In genomic region chr11:117742243-117742642, GRCm38 (mm10) we compare ENCODE assay signal across 23 mouse cellular contexts. TPM values are rescaled to one million over a fixed set of nuclear protein-coding genes. Genes with fewer than 3 reads are reported as not detected.
DNase-seq lines count a peak whose midpoint lies in the region; TF ChIP-seq lines count a peak whose summit lies in the region.
"Had no signal": no experiment of that assay in that cellular context is flagged by ENCODE, and none has a peak within 500 bp of the region (broad histone marks: within the 10 kb centered on the region; RNA-seq: fewer than 3 reads in every experiment).

No protein-coding gene starts in this region.

- intact Hi-C loops in gastrocnemius, adult 2 months (cut with DNase I): loop anchor here (5.0 kb wide), 1 partner anchor 45 kb away; no protein-coding TSS in a partner anchor

- peak overlapping the region; percentile 58 for H3K27ac ChIP-seq in gastrocnemius, adult 2 months
- H3K27ac ChIP-seq: embryonic facial prominence, embryonic 13.5 days; embryonic facial prominence, embryonic 15.5 days; forebrain, embryonic 10.5 days; forebrain, embryonic 12.5 days had no signal

- no peak overlapping the region for H3K4me3 ChIP-seq in gastrocnemius, adult 2 months
- H3K4me3 ChIP-seq: embryonic facial prominence, embryonic 13.5 days; embryonic facial prominence, embryonic 15.5 days; erythroblast, embryonic 14.5 days; forebrain, embryonic 10.5 days; forebrain, embryonic 12.5 days had no signal

- TF ChIP-seq CTCF in gastrocnemius, adult 2 months (IDR thresholded peaks at IDR 0.05): no peak

- no peak for DNase-seq in gastrocnemius, adult 2 months
- DNase-seq in gastrocnemius, postnatal 4 days (ENCODE audit: low spot score in 2 of 2): no peak
- peak; percentile 44 for DNase-seq in right cerebral cortex, adult 18-20 months
- DNase-seq in right cerebral cortex, postnatal 4 days: no peak
- DNase-seq in brain, adult 2 months (ENCODE audit: low read depth, low spot score): peak; percentile 55
- no peak for DNase-seq in kidney, postnatal 4 days
- DNase-seq: adrenal gland, adult 8-10 months; adrenal gland, postnatal 14 days; adrenal gland, postnatal 36 days; cerebellum, adult 11 months; cerebellum, adult 18-20 months; cerebellum, adult 8-10 months; cerebellum, adult 9-11 months; cerebellum, postnatal 14 days; cerebellum, postnatal 36 days; embryo, embryonic 11 days had no signal

RNA-seq across cellular contexts. Expression of gene Tmc8, which starts 39.6 kb away (rescaled TPM):
- 1 to 10 TPM; 1.0 TPM for total RNA-seq in gastrocnemius, adult 2 months (2021)
- total RNA-seq in gastrocnemius, postnatal 4 days (2021): 1 to 10 TPM; 1.8 to 2.0 TPM

RNA-seq across cellular contexts. Expression of gene Tmc6, which starts 39.8 kb away (rescaled TPM):
- 1 to 10 TPM; 4.3 to 4.5 TPM for total RNA-seq in gastrocnemius, adult 2 months (2021)
- total RNA-seq in gastrocnemius, postnatal 4 days (2021): 10 to 100 TPM; 17.9 to 25.2 TPM

RNA-seq across cellular contexts. Expression of gene 6030468B19Rik, which starts 55.2 kb away (rescaled TPM):
- not detected for total RNA-seq in gastrocnemius, adult 2 months (2021)
- not detected for total RNA-seq in gastrocnemius, postnatal 4 days (2021)
- total RNA-seq: adrenal gland, adult 18-20 months; adrenal gland, adult 8-10 months; adrenal gland, postnatal 36 days; ES-E14 had no signal

Comparison
In these comparisons a context has a peak if more than half of its experiments do, and no peak if none do; other contexts are left out.
1. DNase-seq: peak in right cerebral cortex, adult 18-20 months (single experiment) and brain, adult 2 months (single experiment); none in gastrocnemius, adult 2 months (single experiment), gastrocnemius, postnatal 4 days (0 of 2), right cerebral cortex, postnatal 4 days (single experiment) and kidney, postnatal 4 days (0 of 2).